Mouse (Mus musculus): Measurements from ENCODE around the gene Dop1a.

GRCm38 (mm10) chr9:86514390-86514789 is 47.4 kb downstream of the Dop1a start:
- TF ChIP-seq CTCF (IDR thresholded peaks at IDR 0.05) (no peak), EP300 (IDR thresholded peaks at IDR 0.05) (no peak)

Data from lung, postnatal 0 days (tissue).